Comparison of ENCODE assay signal across 17 mouse cellular contexts in the genomic region with DNA sequence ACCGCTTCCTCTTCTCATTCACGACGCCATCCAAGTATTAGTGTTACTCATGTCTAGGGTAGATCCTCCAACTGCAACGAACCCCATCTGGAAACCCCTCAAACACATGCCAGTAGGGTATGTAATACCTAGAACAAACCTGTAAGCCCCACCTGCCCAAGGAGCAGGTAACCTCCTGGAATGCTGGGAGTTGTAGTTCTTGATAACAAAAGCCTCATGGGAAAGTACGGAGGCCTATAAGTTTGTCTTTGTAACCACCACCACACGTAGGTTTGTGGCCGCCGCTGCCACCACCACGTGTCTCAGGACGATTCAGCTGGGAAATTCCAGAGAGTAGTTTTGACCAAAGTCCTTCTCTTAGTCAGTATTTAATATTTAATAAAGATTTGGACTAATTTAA.
"Had no signal": no experiment of that assay in that cellular context is flagged by ENCODE, and none has a peak within 500 bp of the region (broad histone marks: within the 10 kb centered on the region; RNA-seq: fewer than 3 reads in every experiment).

No protein-coding gene starts in this region.

- H3K27me3 ChIP-seq: neural tube, embryonic 12.5 days; neural tube, embryonic 13.5 days; neural tube, embryonic 15.5 days; stomach, embryonic 15.5 days had no signal

- H3K9me3 ChIP-seq: neural tube, embryonic 12.5 days; neural tube, embryonic 13.5 days; neural tube, embryonic 15.5 days; stomach, embryonic 15.5 days had no signal

- H3K4me2 ChIP-seq: neural tube, embryonic 12.5 days; neural tube, embryonic 13.5 days; neural tube, embryonic 15.5 days; stomach, embryonic 15.5 days had no signal

- DNase-seq: retina, postnatal 1 day; right cerebral cortex, adult 18-20 months; right cerebral cortex, postnatal 14 days; right cerebral cortex, postnatal 25 days; right cerebral cortex, postnatal 4 days; spleen, adult 18-20 months; thymus, adult 18-20 months; thymus, adult 2 months; thymus, postnatal 14 days; thymus, postnatal 25 days; thymus, postnatal 36 days; thymus, postnatal 4 days had no signal

- H3K36me3 ChIP-seq: neural tube, embryonic 12.5 days; neural tube, embryonic 13.5 days; neural tube, embryonic 15.5 days; stomach, embryonic 15.5 days had no signal

- H3K9ac ChIP-seq: neural tube, embryonic 12.5 days; neural tube, embryonic 13.5 days; neural tube, embryonic 15.5 days; stomach, embryonic 15.5 days had no signal

- H3K4me3 ChIP-seq: neural tube, embryonic 12.5 days; neural tube, embryonic 13.5 days; neural tube, embryonic 15.5 days; stomach, embryonic 15.5 days had no signal

- H3K27ac ChIP-seq: neural tube, embryonic 12.5 days; neural tube, embryonic 13.5 days; neural tube, embryonic 15.5 days; stomach, embryonic 15.5 days; stomach, postnatal 0 days had no signal
